Mouse (Mus musculus) retina, embryonic 14.5 days (tissue): ENCODE data around the gene Mcm7.

Experiments
- DNase-seq: peaks from one replicate; pipeline ENCODE4 v3.0.0-alpha.2; 2015; ENCODE audit warnings: low spot score

The Mcm7 gene

GRCm38 (mm10) chr5:138155443-138155976, 16.7 kb downstream of the Mcm7 start, which contains the start of gene Zfp113:
TSS of gene Zfp113 (minus strand) at chr5:138155744.
- DNase-seq: peak; percentile 97

GRCm38 (mm10) chr5:138154390-138154789, 17.8 kb downstream of the Mcm7 start:
- no peak for DNase-seq

GRCm38 (mm10) chr5:138138585-138138984, 33.6 kb downstream of the Mcm7 start:
- DNase-seq: no peak

GRCm38 (mm10) chr5:138137935-138138549, 34.2 kb downstream of the Mcm7 start:
- DNase-seq: peak; percentile 77

GRCm38 (mm10) chr5:138137257-138137656, 35.0 kb downstream of the Mcm7 start:
- no peak for DNase-seq

GRCm38 (mm10) chr5:138132425-138133064, 39.7 kb downstream of the Mcm7 start:
- no peak for DNase-seq

GRCm38 (mm10) chr5:138118041-138118440, 54.2 kb downstream of the Mcm7 start:
- no peak for DNase-seq

- DNase-seq: peak; percentile 21
These were observed 54.8 kb downstream of the Mcm7 start for GRCm38 (mm10) chr5:138117199-138118015.

- peak; percentile 91 for DNase-seq
These were observed 55.7 kb downstream of the Mcm7 start, which contains the start of gene Zscan21 for GRCm38 (mm10) chr5:138116255-138117198. TSS of gene Zscan21 (plus strand) at chr5:138116903.
